Mouse (Mus musculus): ENCODE data around the gene Psma2. TPM values are rescaled to one million over a fixed set of nuclear protein-coding genes. Genes with fewer than 3 reads are reported as not detected.

Gene Psma2
- 64.3 TPM for total RNA-seq (2023)

GRCm38 (mm10) chr13:14612926-14613529, at the start of gene Psma2, which contains the start of gene Mrpl32:
Gene Psma2 (plus strand): TSS chr13:14613240.
Gene Mrpl32 (minus strand): TSS chr13:14613165.

GRCm38 (mm10) chr13:14629726-14630641, 16.9 kb downstream of the Psma2 start, which contains the start of gene AW209491:
Gene AW209491 (plus strand): TSS chr13:14630154.

Other genes with a start within 250 kb of the Psma2 start
- not detected for gene Hecw1, start 90.0 kb upstream of the Psma2 start, total RNA-seq (2023)
- 35.0 TPM for gene Mrpl32, start 75 bp upstream of the Psma2 start, total RNA-seq (2023)
- gene AW209491, start 16.9 kb downstream of the Psma2 start, total RNA-seq (2023): 2.0 TPM

Data from CD4-positive naive resting alpha-beta T cell, adult 76 days (primary cell).